Mouse (Mus musculus) myocyte (in vitro differentiated cells): ENCODE results near the gene Ubxn4.

Source experiments
- E2F4 ChIP-seq: IDR thresholded peaks from one replicate; pipeline ENCODE4 v1.6.1; 2011; ENCODE audit warnings: mild to moderate bottlenecking, control low read depth, moderate library complexity; ENCODE audit not compliant: insufficient read depth
- MAX ChIP-seq: IDR thresholded peaks from one replicate; pipeline ENCODE4 v1.6.1; 2011; ENCODE audit warnings: low read depth, mild to moderate bottlenecking, control low read depth
- POLR2A ChIP-seq: IDR thresholded peaks from one replicate; pipeline ENCODE4 v1.6.1; 2011; ENCODE audit warnings: low read depth, mild to moderate bottlenecking, control low read depth, moderate library complexity; ENCODE audit not compliant: insufficient read length

DNA sequence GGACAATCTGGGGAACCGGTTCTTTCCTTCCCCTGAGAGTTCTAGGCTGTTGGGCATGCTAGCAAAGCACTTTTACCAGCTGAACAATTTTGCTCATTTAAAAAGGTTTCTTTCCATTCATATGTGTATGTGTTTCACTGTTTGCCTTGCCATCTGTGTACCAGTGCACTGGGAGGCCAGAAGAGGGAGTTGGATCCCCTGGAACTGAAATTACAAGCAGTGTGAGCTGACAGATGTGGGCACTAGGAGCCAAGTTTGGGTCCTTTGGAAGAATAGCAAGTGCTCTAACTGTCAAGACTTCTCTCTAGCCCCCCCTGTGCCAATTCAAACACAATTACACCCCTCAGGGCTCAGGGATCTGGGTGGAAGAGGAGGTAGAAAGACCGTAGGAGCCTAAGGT, 81.0 kb downstream of the Ubxn4 start:
- TF ChIP-seq MAX (no peak), POLR2A (no peak), E2F4 (no peak)
